Mouse (Mus musculus) testis, adult 2 months (tissue): ENCODE measurements around the gene Shf. TPM values are rescaled to one million over a fixed set of nuclear protein-coding genes. Genes with fewer than 3 reads are reported as not detected.

Experiments used
- H3K27ac ChIP-seq: fragments of 200-500 bp; 2 replicates; pipeline ENCODE4 v1.5.1; 2012; ENCODE audit warnings: low read depth, low read length; ENCODE audit not compliant: control insufficient read depth, insufficient read depth
- H3K27me3 ChIP-seq: fragments of 200-500 bp; 2 replicates; pipeline ENCODE4 v1.6.1; 2012; ENCODE audit warnings: mild to moderate bottlenecking, low read length, moderate library complexity; ENCODE audit not compliant: control insufficient read depth, insufficient read depth
- H3K36me3 ChIP-seq: fragments of 200-500 bp; 2 replicates; pipeline ENCODE4 v1.6.1; 2012; ENCODE audit warnings: mild to moderate bottlenecking, low read length; ENCODE audit not compliant: control insufficient read depth, insufficient read depth
- H3K4me1 ChIP-seq: fragments of 200-500 bp; 2 replicates; pipeline ENCODE4 v1.6.1; 2012; ENCODE audit warnings: low read length; ENCODE audit not compliant: control insufficient read depth, insufficient read depth
- H3K4me3 ChIP-seq: fragments of 200-500 bp; 2 replicates; pipeline ENCODE4 v1.5.1; 2012; ENCODE audit warnings: low read depth, mild to moderate bottlenecking, low read length, moderate library complexity, mixed read lengths; ENCODE audit not compliant: control insufficient read depth
- CTCF ChIP-seq: fragments of 200-500 bp; IDR thresholded peaks from 2 replicates; pipeline ENCODE4 v1.5.1; 2012; ENCODE audit warnings: low read depth, mild to moderate bottlenecking, inconsistent platforms, low read length, moderate library complexity; ENCODE audit not compliant: control insufficient read depth, insufficient read depth, insufficient replicate concordance
- POLR2A ChIP-seq: fragments of 200-500 bp; IDR thresholded peaks from 2 replicates; pipeline ENCODE4 v1.6.1; 2012; ENCODE audit warnings: low read depth, mild to moderate bottlenecking, inconsistent platforms, low read length, moderate library complexity; ENCODE audit not compliant: control insufficient read depth
- polyA plus RNA-seq: library from polyadenylated mRNA; depleted of rRNA; stranded (reverse); fragments of >200 nt; gene quantifications from 2 replicates; pipeline ENCODE4 v1.2.3, GENCODE M21; 2012; rRNA removed

Shf gene
- polyA plus RNA-seq, 1 experiment, result 16.7 TPM

- no peak for TF ChIP-seq POLR2A
- TF ChIP-seq CTCF, result no peak
Observed at GRCm38 (mm10) chr2:122301081-122301920, 67.7 kb downstream of the Shf start.

DNA sequence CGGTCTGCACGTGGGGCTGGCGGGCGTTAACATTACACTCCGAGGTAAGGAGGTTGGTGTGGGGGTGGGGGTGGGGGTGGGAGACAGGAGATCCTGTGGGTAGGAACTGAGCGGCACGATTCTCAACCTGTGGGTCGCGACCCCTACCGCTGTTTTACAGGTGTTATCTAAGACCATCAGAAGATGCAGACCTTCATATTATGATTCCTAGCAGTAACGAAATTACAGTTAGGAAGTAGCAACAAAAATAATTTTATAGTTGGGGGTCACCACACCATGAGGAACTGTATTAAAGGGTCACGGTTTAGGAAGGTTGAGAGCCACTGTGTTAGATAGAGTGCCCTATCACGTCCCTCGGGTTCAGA is 68.3 kb downstream of the Shf start:
- H3K27ac ChIP-seq, result no peak overlapping the region
- TF ChIP-seq POLR2A, result no peak
- TF ChIP-seq CTCF, result no peak
- H3K4me1 ChIP-seq, result peaks cover 29% of the 10 kb centered on the region
- peaks cover 4% of the 10 kb centered on the region; the same call in 1 of the 2 replicates for H3K27me3 ChIP-seq
- H3K4me3 ChIP-seq, result peak overlapping the region; percentile 63; the same call in 1 of the 2 replicates
- H3K36me3 ChIP-seq, result no peaks in the 10 kb centered on the region

More at GRCm38 (mm10) chr2:122301081-122301920, 67.7 kb downstream of the Shf start:
- H3K4me3 ChIP-seq, result peak overlapping the region; percentile 71
- no peak overlapping the region for H3K27ac ChIP-seq
- no peaks in the 10 kb centered on the region for H3K36me3 ChIP-seq
- H3K27me3 ChIP-seq, result peaks cover 4% of the 10 kb centered on the region; the same call in 1 of the 2 replicates
- peaks cover 29% of the 10 kb centered on the region for H3K4me1 ChIP-seq

- peaks cover 29% of the 10 kb centered on the region for H3K4me1 ChIP-seq
- H3K27me3 ChIP-seq, result peaks cover 4% of the 10 kb centered on the region; the same call in 1 of the 2 replicates
- no peak overlapping the region for H3K4me3 ChIP-seq
- no peak overlapping the region for H3K27ac ChIP-seq
- no peak for TF ChIP-seq POLR2A
- no peak for TF ChIP-seq CTCF
- no peaks in the 10 kb centered on the region for H3K36me3 ChIP-seq
Observed at GRCm38 (mm10) chr2:122299911-122300655, 68.9 kb downstream of the Shf start.

Other genes starting within 250 kb of the Shf start
- gene B2m, start 221.5 kb downstream of the Shf start, polyA plus RNA-seq, result 35.8 and 163 TPM in 2 replicates
- gene Trim69, start 208.5 kb downstream of the Shf start, polyA plus RNA-seq, result 108 and 122 TPM in 2 replicates
- gene Patl2, start 183.0 kb downstream of the Shf start, polyA plus RNA-seq, result 0.40 and 0.86 TPM in 2 replicates
- 1.3 and 1.6 TPM in 2 replicates for gene Terb2, start 182.9 kb downstream of the Shf start, polyA plus RNA-seq
- gene Sord, start 134.4 kb downstream of the Shf start, polyA plus RNA-seq, result 740 and 863 TPM in 2 replicates
- 0.06 and 0.11 TPM in 2 replicates for gene Duox2, start 70.7 kb downstream of the Shf start, polyA plus RNA-seq
- gene Duoxa2, start 70.3 kb downstream of the Shf start, polyA plus RNA-seq, result 0.06 and 0.08 TPM in 2 replicates
- gene Duoxa1, start 55.4 kb downstream of the Shf start, polyA plus RNA-seq, result 0.12 and 0.41 TPM in 2 replicates
- gene Duox1, start 53.5 kb downstream of the Shf start, polyA plus RNA-seq, result 0.07 and 0.09 TPM in 2 replicates
- 0.20 and 0.26 TPM in 2 replicates for gene Slc28a2, start 57.3 kb upstream of the Shf start, polyA plus RNA-seq
- 0.14 and 0.19 TPM in 2 replicates for gene Gm14085, start 115.8 kb upstream of the Shf start, polyA plus RNA-seq
- 63.3 and 94.7 TPM in 2 replicates for gene Gatm, start 242.1 kb upstream of the Shf start, polyA plus RNA-seq